Mouse (Mus musculus): Measurements from ENCODE around the gene Btn2a2.

- TF ChIP-seq CTCF (conservative IDR thresholded peaks at IDR 0.05; ENCODE audit: low read length) (no peak), NANOG (IDR thresholded peaks at IDR 0.05; ENCODE audit: borderline replicate concordance, low read length) (no peak), POU5F1 (IDR thresholded peaks at IDR 0.05; ENCODE audit: borderline replicate concordance, low read length) (no peak)
Observed at GRCm38 (mm10) chr13:23530181-23530900, 41.7 kb upstream of the Btn2a2 start.

Data from E14TG2a.4 (cell line).